In genomic region chr13:95746509-95746908, GRCm38 (mm10) we compare ENCODE assay signal across 8 mouse cellular contexts. TPM values are rescaled to one million over a fixed set of nuclear protein-coding genes. Genes with fewer than 3 reads are reported as not detected.
DNase-seq lines count a peak whose midpoint lies in the region; ATAC-seq and TF ChIP-seq lines count a peak whose summit lies in the region.

No protein-coding gene starts in this region.

- peak; percentile 34 to 53 for DNase-seq in heart, adult 2 months
- no peak for DNase-seq in heart, adult 9 months (ENCODE audit: low spot score in 2 of 2)
- peak; percentile 66 to 79 for DNase-seq in adrenal gland, postnatal 36 days
- peak; percentile 72 for DNase-seq in embryonic facial prominence, embryonic 11.5 days (ENCODE audit: low spot score)
- peak; percentile 43 for DNase-seq in hindbrain, embryonic 14.5 days (ENCODE audit: low spot score)
- DNase-seq in limb, embryonic 10.5 days (ENCODE audit: low spot score): peak; percentile 80
- DNase-seq in stomach, postnatal 0 days (ENCODE audit: low spot score): peak; percentile 57

- no peaks in the 10 kb centered on the region for H3K9me3 ChIP-seq in embryonic facial prominence, embryonic 11.5 days (replicated peaks; ENCODE audit: control insufficient read depth, low read length)
- no peaks in the 10 kb centered on the region for H3K9me3 ChIP-seq in hindbrain, embryonic 14.5 days (ENCODE audit: control insufficient read depth, low read length)
- no peaks in the 10 kb centered on the region for H3K9me3 ChIP-seq in limb, embryonic 10.5 days (replicated peaks)
- H3K9me3 ChIP-seq in midbrain, embryonic 13.5 days: no peaks in the 10 kb centered on the region
- no peaks in the 10 kb centered on the region for H3K9me3 ChIP-seq in stomach, postnatal 0 days (ENCODE audit: control insufficient read depth, low read length)

- no peak overlapping the region for H3K27ac ChIP-seq in heart, adult 2 months
- H3K27ac ChIP-seq in embryonic facial prominence, embryonic 11.5 days (replicated peaks; ENCODE audit: low read depth, low read length): no peak overlapping the region
- H3K27ac ChIP-seq in hindbrain, embryonic 14.5 days: no peak overlapping the region
- no peak overlapping the region for H3K27ac ChIP-seq in limb, embryonic 10.5 days
- no peak overlapping the region for H3K27ac ChIP-seq in midbrain, embryonic 13.5 days
- H3K27ac ChIP-seq in stomach, postnatal 0 days (replicated peaks): no peak overlapping the region

- H3K27me3 ChIP-seq in heart, adult 2 months (ENCODE audit: control insufficient read depth, insufficient read depth, low read length): no peaks in the 10 kb centered on the region
- no peaks in the 10 kb centered on the region for H3K27me3 ChIP-seq in embryonic facial prominence, embryonic 11.5 days (ENCODE audit: control insufficient read depth, insufficient read depth, low read length)
- H3K27me3 ChIP-seq in hindbrain, embryonic 14.5 days (ENCODE audit: control insufficient read depth, insufficient read depth, low read length): no peaks in the 10 kb centered on the region
- H3K27me3 ChIP-seq in limb, embryonic 10.5 days (ENCODE audit: low read depth, poor library complexity, severe bottlenecking): no peaks in the 10 kb centered on the region
- H3K27me3 ChIP-seq in midbrain, embryonic 13.5 days: no peaks in the 10 kb centered on the region
- H3K27me3 ChIP-seq in stomach, postnatal 0 days (ENCODE audit: control insufficient read depth, insufficient read depth, low read length): no peaks in the 10 kb centered on the region

- TF ChIP-seq EP300 in heart, adult 2 months (IDR thresholded peaks at IDR 0.05; ENCODE audit: insufficient read depth, low read depth, low read length): no peak
- no peak for TF ChIP-seq EP300 in stomach, postnatal 0 days (optimal IDR thresholded peaks at IDR 0.05)

- intact Hi-C loops in heart, adult 2 months (cut with DNase I): no loop called here

- no peak overlapping the region for H3K9ac ChIP-seq in heart, adult 2 months (ENCODE audit: low read depth, low read length)
- H3K9ac ChIP-seq in embryonic facial prominence, embryonic 11.5 days (replicated peaks; ENCODE audit: low read length): no peak overlapping the region
- H3K9ac ChIP-seq in hindbrain, embryonic 14.5 days: no peak overlapping the region
- no peak overlapping the region for H3K9ac ChIP-seq in midbrain, embryonic 13.5 days (replicated peaks)
- H3K9ac ChIP-seq in stomach, postnatal 0 days (ENCODE audit: low read length): no peak overlapping the region

- no peak overlapping the region for H3K4me3 ChIP-seq in heart, adult 2 months
- no peak overlapping the region for H3K4me3 ChIP-seq in embryonic facial prominence, embryonic 11.5 days (ENCODE audit: low read depth, low read length)
- H3K4me3 ChIP-seq in hindbrain, embryonic 14.5 days (replicated peaks; ENCODE audit: low read length): no peak overlapping the region
- H3K4me3 ChIP-seq in limb, embryonic 10.5 days: no peak overlapping the region
- no peak overlapping the region for H3K4me3 ChIP-seq in midbrain, embryonic 13.5 days (replicated peaks)
- H3K4me3 ChIP-seq in stomach, postnatal 0 days (ENCODE audit: low read depth, low read length): no peak overlapping the region

- 9% methylated on average over 6 of the region's 6 CpGs for WGBS in heart, adult 2 months
- 13% methylated on average over 6 of the region's 6 CpGs for WGBS in embryonic facial prominence, embryonic 11.5 days
- 15% methylated on average over 6 of the region's 6 CpGs for WGBS in hindbrain, embryonic 14.5 days
- 13% methylated on average over 6 of the region's 6 CpGs for WGBS in limb, embryonic 10.5 days
- WGBS in midbrain, embryonic 13.5 days: 11% methylated on average over 6 of the region's 6 CpGs
- 10% methylated on average over 6 of the region's 6 CpGs for WGBS in stomach, postnatal 0 days

- no peaks in the 10 kb centered on the region for H3K36me3 ChIP-seq in heart, adult 2 months (ENCODE audit: control insufficient read depth, insufficient read depth, low read length)
- no peaks in the 10 kb centered on the region for H3K36me3 ChIP-seq in embryonic facial prominence, embryonic 11.5 days (replicated peaks; ENCODE audit: control insufficient read depth, insufficient read depth, low read depth, low read length)
- H3K36me3 ChIP-seq in hindbrain, embryonic 14.5 days (replicated peaks; ENCODE audit: control insufficient read depth, insufficient read depth): no peaks in the 10 kb centered on the region
- no peaks in the 10 kb centered on the region for H3K36me3 ChIP-seq in limb, embryonic 10.5 days
- no peaks in the 10 kb centered on the region for H3K36me3 ChIP-seq in midbrain, embryonic 13.5 days
- no peaks in the 10 kb centered on the region for H3K36me3 ChIP-seq in stomach, postnatal 0 days (ENCODE audit: control insufficient read depth, insufficient read depth, low read length)

- H3K4me1 ChIP-seq in heart, adult 2 months (ENCODE audit: control insufficient read depth, insufficient read depth, low read length): no peaks in the 10 kb centered on the region
- H3K4me1 ChIP-seq in embryonic facial prominence, embryonic 11.5 days (ENCODE audit: control insufficient read depth, insufficient read depth, low read length): no peaks in the 10 kb centered on the region
- H3K4me1 ChIP-seq in hindbrain, embryonic 14.5 days (replicated peaks; ENCODE audit: control insufficient read depth, insufficient read depth, low read length): no peaks in the 10 kb centered on the region
- peaks cover 9% of the 10 kb centered on the region; the same call in 1 of the 2 replicates for H3K4me1 ChIP-seq in limb, embryonic 10.5 days
- H3K4me1 ChIP-seq in midbrain, embryonic 13.5 days (replicated peaks): no peaks in the 10 kb centered on the region
- 0 out of 2 replicates have a peak, but pooled peaks cover 3% of the 10 kb centered on the region for H3K4me1 ChIP-seq in stomach, postnatal 0 days (replicated peaks; ENCODE audit: control insufficient read depth, insufficient read depth)

- 0 out of 2 replicates have a peak, but pooled peaks have one; percentile 72 for ATAC-seq in embryonic facial prominence, embryonic 11.5 days (replicated peaks; ENCODE audit: insufficient number of reproducible peaks, low FRiP score, low TSS enrichment, low read depth)
- ATAC-seq in hindbrain, embryonic 14.5 days (ENCODE audit: low FRiP score): peak; percentile 75; the same call in 1 of the 2 replicates
- peak; percentile 70; the same call in 1 of the 2 replicates for ATAC-seq in midbrain, embryonic 13.5 days
- ATAC-seq in stomach, postnatal 0 days (ENCODE audit: low FRiP score, low TSS enrichment): peak; percentile 72; the same call in 1 of the 2 replicates

- H3K4me2 ChIP-seq in embryonic facial prominence, embryonic 11.5 days (ENCODE audit: low read depth, low read length): no peak overlapping the region
- no peak overlapping the region for H3K4me2 ChIP-seq in hindbrain, embryonic 14.5 days (replicated peaks)
- no peak overlapping the region for H3K4me2 ChIP-seq in midbrain, embryonic 13.5 days (replicated peaks)
- no peak overlapping the region for H3K4me2 ChIP-seq in stomach, postnatal 0 days (replicated peaks; ENCODE audit: low read depth)

- peak; percentile 87 for TF ChIP-seq CTCF in heart, adult 2 months (IDR thresholded peaks at IDR 0.05)
- peak; percentile 84 for TF ChIP-seq CTCF in stomach, postnatal 0 days (IDR thresholded peaks at IDR 0.05; ENCODE audit: low read depth)

- no peaks in the 10 kb centered on the region for H3K79me2 ChIP-seq in heart, adult 2 months (replicated peaks; ENCODE audit: control insufficient read depth, insufficient read depth, low read length)

- TF ChIP-seq POLR2A in heart, adult 2 months (IDR thresholded peaks at IDR 0.05; ENCODE audit: insufficient read depth, low read depth, low read length): no peak

RNA-seq across cellular contexts. Expression of gene F2rl2, which starts 49.9 kb away (rescaled TPM):
- total RNA-seq in heart, adult 2 months (2021): under 1 TPM in 1 of 2 experiments, not detected in 1; 0.68 TPM
- polyA plus RNA-seq in heart, adult 2 months (2012; rRNA removed): 0.29 and 0.82 TPM in 2 replicates
- under 1 TPM in 1 of 2 experiments, not detected in 1; 0.30 TPM for total RNA-seq in adrenal gland, postnatal 36 days (2021)
- polyA plus RNA-seq in embryonic facial prominence, embryonic 11.5 days (2014; fragmentation: Nextera tagmentation; extraction: Ambion mirVana): 3.0 and 3.2 TPM in 2 replicates
- 0.88 and 1.2 TPM in 2 replicates for polyA plus RNA-seq in hindbrain, embryonic 14.5 days (2014; fragmentation: Nextera tagmentation; extraction: Ambion mirVana)
- polyA plus RNA-seq in limb, embryonic 10.5 days (2016; fragmentation: Nextera tagmentation; extraction: Ambion mirVana): 1.1 and 1.4 TPM in 2 replicates
- 0.63 and 0.71 TPM in 2 replicates for polyA plus RNA-seq in midbrain, embryonic 13.5 days (2015; fragmentation: Nextera tagmentation; extraction: Ambion mirVana)
- polyA plus RNA-seq in stomach, postnatal 0 days (2015; fragmentation: Nextera tagmentation; extraction: Ambion mirVana): 0.18 and 0.21 TPM in 2 replicates

Comparison
In these comparisons a context has a peak if more than half of its experiments do, and no peak if none do; other contexts are left out.
1. DNase-seq: peak in heart, adult 2 months (2 of 2), adrenal gland, postnatal 36 days (2 of 2), embryonic facial prominence, embryonic 11.5 days (single experiment), hindbrain, embryonic 14.5 days (single experiment), limb, embryonic 10.5 days (single experiment) and stomach, postnatal 0 days (single experiment); none in heart, adult 9 months (0 of 2).
2. Peak in every context shown above with its lines, with median percentiles within 50 percentile points of each other: ATAC-seq.